Mouse (Mus musculus): ENCODE results near the gene Dusp28. TPM values are rescaled to one million over a fixed set of nuclear protein-coding genes. Genes with fewer than 3 reads are reported as not detected.

Dusp28 gene
- total RNA-seq, 2 experiments from 2014 or later: 9.3 to 10.6 TPM

- DNase-seq: no peak
Observed at GRCm38 (mm10) chr1:92908664-92909063, 1.9 kb downstream of the Dusp28 start.

DNA sequence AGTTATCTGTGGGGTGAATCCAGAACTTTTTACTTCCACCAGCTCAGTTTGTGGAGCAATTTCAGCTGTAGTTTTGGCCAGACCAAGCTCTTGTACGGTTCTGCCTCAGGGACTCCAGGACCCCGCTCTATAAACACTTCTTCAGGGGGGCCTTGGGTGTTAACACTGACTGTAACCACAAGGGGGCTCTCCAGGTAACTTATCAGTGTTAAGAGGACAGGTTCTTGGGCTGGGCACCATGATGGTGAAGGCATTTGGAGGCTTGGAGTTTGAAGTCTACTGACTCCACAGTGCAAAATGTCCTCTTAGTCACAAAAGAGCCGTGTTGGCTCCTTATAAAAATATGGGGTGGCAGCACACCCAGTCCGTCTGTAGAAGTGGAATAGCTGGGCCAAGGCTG is 2.3 kb downstream of the Dusp28 start:
- no peak for DNase-seq

DNA sequence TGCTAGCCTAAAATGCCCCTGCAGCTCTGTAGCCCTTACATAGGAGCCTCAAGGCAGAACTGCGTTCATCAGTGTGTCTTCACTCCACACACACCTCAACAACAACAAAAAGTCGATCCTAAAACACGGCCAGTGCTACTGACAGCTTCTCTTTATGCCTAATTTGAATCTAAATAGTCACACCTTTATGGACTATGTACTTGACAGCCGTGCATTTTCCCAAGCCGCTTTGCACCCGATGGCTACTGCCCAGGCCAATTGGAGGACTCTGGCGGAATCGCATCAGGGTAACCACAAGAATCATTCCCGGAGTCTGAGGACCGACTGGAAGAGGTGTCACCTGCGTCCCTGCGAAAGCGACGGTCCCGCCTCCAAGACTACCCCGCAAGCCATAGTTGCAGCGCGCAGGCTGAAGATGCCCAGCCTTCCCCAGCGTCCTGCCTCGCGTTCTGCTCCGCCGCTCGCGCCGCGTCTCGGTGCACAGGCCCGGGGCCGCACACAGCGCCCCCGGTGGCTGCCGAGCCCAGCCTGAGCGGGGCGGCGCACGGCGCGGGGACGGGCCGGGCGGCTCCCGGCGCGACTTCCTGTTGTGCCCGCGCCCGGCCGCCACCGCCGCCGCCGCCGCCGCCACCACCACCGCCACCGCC is 3.6 kb downstream of the Dusp28 start, which contains the start of gene Rnpepl1:
Gene Rnpepl1, plus strand, starts transcription at position 545 of the 647 bp plus-strand sequence.
- DNase-seq: peak; percentile 81

DNA sequence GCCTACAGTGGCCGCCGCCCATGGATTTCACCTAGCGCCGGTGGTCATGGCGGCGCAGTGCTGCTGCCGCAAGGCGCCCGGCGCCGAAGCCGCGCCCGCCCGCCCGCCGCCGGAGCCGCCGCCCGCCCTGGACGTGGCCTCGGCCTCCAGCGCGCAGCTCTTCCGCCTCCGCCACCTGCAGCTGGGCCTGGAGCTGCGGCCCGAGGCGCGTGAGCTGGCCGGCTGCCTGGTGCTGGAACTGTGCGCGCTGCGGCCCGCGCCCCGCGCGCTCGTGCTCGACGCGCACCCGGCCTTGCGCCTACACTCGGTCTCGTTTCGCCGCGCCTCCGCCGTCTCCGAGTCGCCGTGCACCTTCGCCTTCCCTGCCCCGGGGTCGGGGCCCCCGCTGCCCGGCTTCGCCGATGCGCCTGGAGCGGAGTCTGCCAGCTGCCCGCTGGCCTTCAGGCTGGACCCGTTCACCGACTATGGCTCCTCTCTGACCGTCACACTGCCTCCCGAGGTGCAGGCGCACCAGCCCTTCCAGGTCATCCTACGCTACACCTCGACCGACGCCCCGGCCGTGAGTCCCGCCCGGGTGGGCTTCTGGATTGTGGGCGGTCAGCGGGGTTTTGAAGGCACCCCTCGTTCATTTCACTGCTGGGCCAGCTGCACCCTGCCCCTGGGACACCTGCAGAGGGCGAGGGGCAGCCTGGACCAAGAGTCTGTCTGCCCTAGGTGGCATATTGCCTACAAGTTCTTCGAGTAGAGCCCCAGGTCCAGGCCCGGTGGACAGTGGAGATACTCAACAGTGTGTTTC is 4.3 kb downstream of the Dusp28 start:
- peak; percentile 68 for DNase-seq

DNA sequence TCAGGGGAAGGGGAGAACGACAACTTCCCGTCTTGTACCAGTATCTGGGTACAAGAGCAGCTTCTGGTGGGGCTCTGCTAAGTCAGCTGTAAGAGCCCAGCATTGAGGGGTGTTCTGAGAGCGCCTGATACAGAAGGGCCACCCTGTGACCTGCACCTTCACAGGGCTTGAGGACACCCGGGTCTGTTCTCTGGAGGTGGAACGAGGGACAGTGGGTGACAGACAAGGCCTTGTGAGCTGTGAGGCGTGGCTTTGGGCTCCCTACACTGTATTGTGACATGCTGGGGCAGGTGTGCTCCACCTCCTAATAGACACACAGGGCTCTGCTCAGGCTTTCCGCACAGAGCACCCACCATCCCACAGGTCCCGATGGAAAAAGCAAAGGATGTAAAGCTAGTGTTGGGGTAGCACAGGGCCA is 4.9 kb downstream of the Dusp28 start:
- DNase-seq: no peak

GRCm38 (mm10) chr1:92912286-92912685 is 5.5 kb downstream of the Dusp28 start:
- DNase-seq: no peak

- no peak for DNase-seq
Observed at GRCm38 (mm10) chr1:92914239-92914638, 7.5 kb downstream of the Dusp28 start.

DNA sequence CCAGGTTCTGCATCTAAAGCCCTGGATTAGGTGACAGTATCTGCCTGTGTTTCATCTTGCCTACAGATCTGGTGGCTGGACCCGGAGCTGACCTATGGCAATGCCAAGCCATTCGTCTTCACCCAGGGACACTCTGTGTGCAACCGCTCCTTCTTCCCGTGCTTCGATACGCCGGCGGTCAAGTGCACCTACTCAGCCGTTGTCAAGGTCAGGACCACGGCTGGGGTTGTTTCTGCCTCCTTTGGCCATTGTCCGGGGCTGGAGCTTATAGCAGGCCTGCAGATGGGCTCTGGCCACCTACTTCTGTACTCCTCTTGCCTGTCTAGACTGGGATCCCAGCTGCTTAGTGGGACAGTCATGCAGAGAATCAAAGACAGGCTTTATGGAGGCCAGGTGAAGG is 8.2 kb downstream of the Dusp28 start:
- no peak for DNase-seq

- DNase-seq: no peak
Observed at GRCm38 (mm10) chr1:92916725-92917124, 9.9 kb downstream of the Dusp28 start.

- DNase-seq: no peak
Observed at GRCm38 (mm10) chr1:92919151-92919550, 12.4 kb downstream of the Dusp28 start.

DNA sequence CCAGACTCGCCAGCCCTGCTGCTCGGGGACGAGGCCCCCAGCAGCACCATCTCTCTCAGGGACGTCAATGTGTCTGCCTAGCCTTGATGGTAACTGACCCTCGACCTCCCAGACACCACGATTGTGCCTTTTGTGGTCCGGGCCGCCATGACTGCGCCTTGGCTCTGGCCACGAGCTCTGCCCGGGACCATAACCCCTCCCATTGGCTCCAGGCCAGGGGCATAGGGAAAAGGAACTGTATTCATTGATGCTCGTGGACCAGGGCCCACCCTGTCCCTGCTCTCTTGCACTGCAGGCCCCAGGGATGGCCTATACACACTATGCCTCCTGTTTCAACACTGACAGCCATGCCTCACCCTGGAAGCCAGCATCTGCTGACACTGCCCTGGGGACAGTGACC is 13.0 kb downstream of the Dusp28 start:
- DNase-seq: no peak

GRCm38 (mm10) chr1:92920474-92921200 is 13.9 kb downstream of the Dusp28 start:
- no peak for DNase-seq

GRCm38 (mm10) chr1:92921496-92921895 is 14.7 kb downstream of the Dusp28 start:
- no peak for DNase-seq

- DNase-seq: no peak
Observed at GRCm38 (mm10) chr1:92930171-92930706, 23.5 kb downstream of the Dusp28 start.

DNA sequence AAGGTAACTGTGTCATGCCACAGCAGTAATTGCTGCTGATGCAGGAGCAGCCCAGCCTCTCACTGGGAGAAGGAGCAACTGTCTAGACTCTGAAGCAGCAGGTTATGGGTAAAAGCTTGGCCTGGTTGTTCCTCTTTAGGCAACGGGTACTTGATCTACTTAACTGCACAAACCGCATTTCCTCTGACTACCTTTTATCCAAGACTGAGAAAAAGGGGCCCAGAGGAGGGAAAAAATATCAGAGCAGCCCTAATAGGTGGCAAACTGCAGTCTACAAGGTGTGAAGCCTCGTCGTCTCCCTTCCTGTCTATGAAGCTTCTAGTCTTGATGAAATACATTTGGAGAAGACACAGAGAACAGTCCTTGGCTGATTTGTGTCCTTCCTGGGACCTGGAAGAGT is 26.8 kb downstream of the Dusp28 start:
- DNase-seq: no peak

- peak; percentile 91 for DNase-seq
Observed at GRCm38 (mm10) chr1:92934182-92934827, 27.5 kb downstream of the Dusp28 start, which contains the start of gene Capn10. TSS of gene Capn10 (plus strand) at chr1:92934376.

- peak; percentile 39 for DNase-seq
Observed at GRCm38 (mm10) chr1:92935054-92935962, 28.5 kb downstream of the Dusp28 start.

GRCm38 (mm10) chr1:92935977-92936376 is 29.2 kb downstream of the Dusp28 start:
- DNase-seq: no peak

- DNase-seq: no peak
Observed at GRCm38 (mm10) chr1:92936467-92936866, 29.7 kb downstream of the Dusp28 start.

DNA sequence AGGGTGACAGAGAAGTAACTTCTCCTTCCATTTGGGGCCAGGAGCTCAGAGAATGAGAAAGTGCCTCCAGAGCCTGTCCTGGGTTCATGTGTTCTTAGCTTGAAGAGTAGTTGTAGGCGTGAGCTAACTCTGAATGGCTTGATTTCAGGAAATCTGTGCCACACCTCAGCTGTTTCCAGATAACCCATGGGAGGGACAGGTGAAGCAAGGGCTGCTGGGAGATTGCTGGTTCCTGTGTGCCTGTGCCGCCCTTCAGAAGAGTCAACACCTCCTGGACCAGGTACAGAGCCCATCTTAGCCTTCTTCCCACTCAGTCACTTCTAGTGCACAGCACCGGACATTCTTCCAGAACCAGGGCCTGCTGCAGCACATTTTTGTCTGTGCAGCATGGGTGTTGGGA is 31.0 kb downstream of the Dusp28 start:
- DNase-seq: no peak

DNA sequence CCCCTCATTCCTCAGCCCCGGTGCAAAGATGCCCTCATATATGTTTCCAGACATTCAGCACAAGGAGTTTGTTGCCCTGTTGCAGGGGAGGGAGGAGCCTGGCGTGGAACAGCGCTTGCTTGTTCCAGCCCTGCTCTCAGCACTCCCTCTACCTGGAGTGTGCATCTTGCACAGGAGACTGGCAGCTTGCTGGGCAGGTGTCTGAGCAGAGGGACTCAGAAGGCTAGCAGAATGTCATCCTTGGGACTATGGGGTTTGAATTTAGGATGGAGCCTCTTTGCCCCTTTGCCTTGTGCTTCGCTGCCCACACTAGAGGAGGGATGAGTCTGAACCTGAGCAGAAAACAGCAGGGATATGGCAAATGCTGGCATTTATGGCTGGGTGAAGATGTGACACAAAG is 33.0 kb downstream of the Dusp28 start:
- no peak for DNase-seq
